Mouse (Mus musculus) kidney, embryonic 16.5 days (tissue): ENCODE measurements around the gene Lrrc7. TPM values are rescaled to one million over a fixed set of nuclear protein-coding genes. Genes with fewer than 3 reads are reported as not detected.

ENCODE experiments used
- ATAC-seq: fragments of 200-750 bp; cut with Nextera tagmentation; 2 replicates; pipeline ENCODE4 v1.8.0; 2017; ENCODE audit warnings: moderate TSS enrichment; ENCODE audit not compliant: low FRiP score, low TSS enrichment
- H3K27ac ChIP-seq: fragments of 300-500 bp; sonication (generic); 2 replicates; pipeline ENCODE4 v1.5.1; 2014; ENCODE audit warnings: low read length
- H3K27me3 ChIP-seq: fragments of 300-500 bp; sonication (generic); 2 replicates; pipeline ENCODE4 v1.6.1; 2014; ENCODE audit warnings: low read length, control low read depth, mixed read lengths; ENCODE audit not compliant: insufficient read depth
- H3K36me3 ChIP-seq: fragments of 300-500 bp; sonication (generic); 2 replicates; pipeline ENCODE4 v1.6.1; 2014; ENCODE audit warnings: low read length, control low read depth, mixed read lengths; ENCODE audit not compliant: insufficient read depth
- H3K4me1 ChIP-seq: fragments of 300-500 bp; sonication (generic); 2 replicates; pipeline ENCODE4 v1.6.1; 2014; ENCODE audit warnings: low read length, control low read depth, mixed read lengths; ENCODE audit not compliant: insufficient read depth
- H3K4me2 ChIP-seq: fragments of 300-500 bp; sonication (generic); replicated peaks from 2 replicates; pipeline ENCODE4 v1.6.1; 2014; ENCODE audit warnings: low read depth, low read length
- H3K4me3 ChIP-seq: fragments of 300-500 bp; sonication (generic); 2 replicates; pipeline ENCODE4 v1.5.1; 2014; ENCODE audit warnings: mild to moderate bottlenecking, low read length
- H3K9ac ChIP-seq: fragments of 300-500 bp; sonication (generic); replicated peaks from 2 replicates; pipeline ENCODE4 v1.6.1; 2014; ENCODE audit warnings: low read length
- H3K9me3 ChIP-seq: fragments of 300-500 bp; sonication (generic); 2 replicates; pipeline ENCODE4 v1.6.1; 2016; ENCODE audit warnings: low read length, control low read depth
- WGBS: fragments of 180-500 bp; shearing (Covaris S2); extraction: QIAGEN DNeasy Blood & Tissue Kit; methylation state at CpG from one replicate; pipeline ENCODE4 v1.1.7; 2014; 5-methylcytosine and 5-hydroxymethylcytosine counted together
- polyA plus RNA-seq: library from polyadenylated mRNA; unstranded; fragments of >200 nt; fragmentation: Nextera tagmentation; extraction: Ambion mirVana; gene quantifications from 2 replicates; pipeline ENCODE4 v1.2.1, GENCODE M21; 2015

The Lrrc7 gene
- polyA plus RNA-seq, 1 experiment from 2014 or later = 0.15 TPM

DNA sequence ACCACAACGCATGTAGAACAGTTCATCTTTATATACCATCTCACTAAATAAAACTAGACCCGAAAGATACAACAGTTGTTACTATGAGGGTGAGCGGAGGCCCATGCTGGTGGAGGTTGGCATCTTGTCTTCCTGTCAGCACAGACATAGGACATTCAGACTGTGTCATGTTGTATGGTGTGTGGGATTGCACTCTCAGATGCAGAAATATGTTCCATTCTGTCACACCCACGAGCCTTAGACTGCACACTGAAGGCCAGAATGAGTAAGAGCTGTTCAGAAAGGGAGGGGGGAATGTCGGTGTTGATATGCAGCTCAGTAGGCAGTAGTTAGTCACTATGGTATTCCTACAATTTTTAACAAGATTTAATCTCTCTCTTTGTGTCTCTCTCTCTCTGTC is 9.9 kb downstream of the Lrrc7 start:
- WGBS = 78% methylated on average over 5 of the region's 5 CpGs
- H3K4me3 ChIP-seq = no peak overlapping the region
- H3K36me3 ChIP-seq = no peaks in the 10 kb centered on the region
- no peaks in the 10 kb centered on the region for H3K9me3 ChIP-seq
- no peak overlapping the region for H3K4me2 ChIP-seq
- H3K4me1 ChIP-seq = no peaks in the 10 kb centered on the region
- H3K27me3 ChIP-seq = no peaks in the 10 kb centered on the region; the same call in 1 of the 2 replicates
- H3K27ac ChIP-seq = no peak overlapping the region
- ATAC-seq = no peak
- no peak overlapping the region for H3K9ac ChIP-seq

DNA sequence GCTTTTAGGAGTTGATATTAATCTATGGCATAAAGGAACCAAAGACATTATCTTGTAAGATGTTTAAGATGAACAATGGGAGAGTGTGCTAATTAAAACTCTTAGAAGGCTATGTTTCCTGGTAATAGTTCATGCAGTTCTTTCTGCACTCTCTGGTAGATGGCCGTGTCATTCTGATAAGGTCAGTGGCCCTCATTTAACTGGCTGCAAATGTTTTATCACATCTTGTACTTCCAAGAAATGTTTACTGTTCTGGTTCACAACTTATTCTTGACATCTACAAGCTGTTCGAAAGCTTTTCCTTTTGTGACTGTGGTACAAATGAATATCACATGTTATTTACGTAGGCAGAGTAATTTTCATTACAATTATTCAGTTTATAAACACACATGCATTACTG is 18.5 kb downstream of the Lrrc7 start:
- Histone ChIP-seq H3K9ac (no peak overlapping the region), H3K4me1 (no peaks in the 10 kb centered on the region), H3K27me3 (no peaks in the 10 kb centered on the region), H3K9me3 (no peaks in the 10 kb centered on the region), H3K4me2 (no peak overlapping the region), H3K27ac (no peak overlapping the region), H3K36me3 (no peaks in the 10 kb centered on the region), H3K4me3 (no peak overlapping the region)
- WGBS = 43% methylated on average over 3 of the region's 3 CpGs
- ATAC-seq = peak; percentile 67; the same call in 1 of the 2 replicates

GRCm38 (mm10) chr3:158532859-158533258 is 29.2 kb downstream of the Lrrc7 start:
- no peaks in the 10 kb centered on the region for H3K27me3 ChIP-seq
- ATAC-seq = no peak
- H3K36me3 ChIP-seq = no peaks in the 10 kb centered on the region
- no peak overlapping the region for H3K4me3 ChIP-seq
- H3K27ac ChIP-seq = no peak overlapping the region
- no peak overlapping the region for H3K9ac ChIP-seq
- no peaks in the 10 kb centered on the region for H3K4me1 ChIP-seq
- H3K4me2 ChIP-seq = no peak overlapping the region
- 75% methylated on average over 2 of the region's 2 CpGs for WGBS
- no peaks in the 10 kb centered on the region for H3K9me3 ChIP-seq

DNA sequence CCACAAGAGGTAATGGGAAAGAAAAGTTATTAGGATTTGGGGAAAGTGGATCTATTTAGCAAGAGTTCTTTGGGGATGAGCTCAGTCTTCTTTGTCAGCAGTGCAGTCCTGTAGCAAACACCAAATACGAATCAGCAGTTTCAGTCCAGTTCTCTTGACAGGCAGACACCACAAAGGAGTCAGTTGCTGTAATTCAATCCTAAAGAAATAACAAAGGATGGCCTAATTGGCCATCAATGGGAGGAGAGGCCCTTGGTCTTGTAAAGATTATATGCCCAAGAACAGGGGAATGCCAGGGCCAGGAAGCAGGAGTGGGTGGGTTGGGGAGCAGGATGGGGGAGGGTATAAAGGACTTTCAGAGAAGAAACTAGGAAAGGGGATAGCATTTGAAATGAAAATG is 33.5 kb downstream of the Lrrc7 start:
- WGBS = 34% methylated on average over 1 of the region's 1 CpGs

DNA sequence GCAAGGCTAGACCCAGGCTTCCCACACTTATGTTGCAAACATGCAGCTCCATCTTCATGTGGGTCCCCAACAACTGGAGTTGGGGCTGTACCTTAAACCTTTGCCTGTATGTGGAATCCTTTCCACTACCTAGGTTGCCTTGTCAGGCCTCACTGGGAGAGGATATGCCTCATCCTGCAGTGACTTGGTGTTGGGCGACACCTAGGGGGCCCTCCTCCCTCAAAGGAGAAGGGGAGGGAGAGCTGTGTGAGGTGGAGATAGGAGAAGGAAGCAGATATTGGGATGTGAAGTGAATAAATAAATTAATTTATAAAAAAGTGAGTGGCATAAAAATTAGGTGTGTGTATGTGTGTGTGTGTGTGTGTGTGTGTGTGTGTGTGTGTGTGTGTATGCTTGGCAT is 68.3 kb downstream of the Lrrc7 start:
- H3K27ac ChIP-seq = no peak overlapping the region
- no peak overlapping the region for H3K4me2 ChIP-seq
- H3K4me1 ChIP-seq = no peaks in the 10 kb centered on the region
- no peak overlapping the region for H3K9ac ChIP-seq
- ATAC-seq = no peak
- WGBS = 81% methylated on average over 1 of the region's 1 CpGs
- no peaks in the 10 kb centered on the region for H3K27me3 ChIP-seq
- H3K36me3 ChIP-seq = no peaks in the 10 kb centered on the region
- H3K4me3 ChIP-seq = no peak overlapping the region
- H3K9me3 ChIP-seq = no peaks in the 10 kb centered on the region

More for the DNA sequence above, 33.5 kb downstream of the Lrrc7 start:
- no peaks in the 10 kb centered on the region for H3K9me3 ChIP-seq
- H3K4me3 ChIP-seq = no peak overlapping the region
- H3K27me3 ChIP-seq = no peaks in the 10 kb centered on the region
- H3K9ac ChIP-seq = no peak overlapping the region
- H3K27ac ChIP-seq = no peak overlapping the region
- no peak overlapping the region for H3K4me2 ChIP-seq
- no peak for ATAC-seq
- H3K4me1 ChIP-seq = no peaks in the 10 kb centered on the region
- H3K36me3 ChIP-seq = no peaks in the 10 kb centered on the region

- H3K4me3 ChIP-seq = no peak overlapping the region
- no peaks in the 10 kb centered on the region for H3K4me1 ChIP-seq
- H3K9ac ChIP-seq = no peak overlapping the region
- 87% methylated on average over 2 of the region's 2 CpGs for WGBS
- H3K4me2 ChIP-seq = no peak overlapping the region
- no peaks in the 10 kb centered on the region for H3K36me3 ChIP-seq
- no peak overlapping the region for H3K27ac ChIP-seq
- H3K9me3 ChIP-seq = no peaks in the 10 kb centered on the region
- H3K27me3 ChIP-seq = no peaks in the 10 kb centered on the region
- 0 out of 2 replicates have a peak, but pooled peaks have one; percentile 9 for ATAC-seq
These were observed 82.3 kb downstream of the Lrrc7 start for GRCm38 (mm10) chr3:158479677-158480076.

DNA sequence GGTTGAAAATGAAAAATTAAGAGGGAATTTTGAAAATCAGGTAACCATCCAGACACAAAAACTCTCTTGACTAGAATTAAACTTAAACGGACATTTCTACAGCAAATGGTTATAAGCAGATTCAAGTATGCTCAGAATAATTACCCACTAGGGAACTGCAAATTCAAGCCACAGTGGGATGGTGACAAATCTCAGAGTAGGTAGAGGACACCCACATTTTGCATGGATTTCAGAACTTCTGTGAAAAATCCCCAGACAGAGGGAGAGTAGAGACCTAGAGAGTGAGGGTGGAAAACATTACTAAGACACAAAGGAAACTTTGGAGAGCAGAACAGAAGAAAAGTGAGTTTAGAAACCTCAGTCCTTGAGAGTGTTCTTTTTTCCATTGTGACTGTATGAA is 161.4 kb downstream of the Lrrc7 start:
- H3K27ac ChIP-seq = no peak overlapping the region
- 91% methylated on average over 1 of the region's 1 CpGs for WGBS
- H3K4me1 ChIP-seq = no peaks in the 10 kb centered on the region
- H3K4me3 ChIP-seq = no peak overlapping the region
- no peak overlapping the region for H3K9ac ChIP-seq
- no peak for ATAC-seq
- no peaks in the 10 kb centered on the region for H3K9me3 ChIP-seq
- no peaks in the 10 kb centered on the region for H3K27me3 ChIP-seq
- no peaks in the 10 kb centered on the region for H3K36me3 ChIP-seq
- no peak overlapping the region for H3K4me2 ChIP-seq

- Histone ChIP-seq H3K27ac (no peak overlapping the region), H3K9ac (no peak overlapping the region), H3K4me1 (no peaks in the 10 kb centered on the region), H3K4me3 (no peak overlapping the region), H3K36me3 (no peaks in the 10 kb centered on the region), H3K9me3 (no peaks in the 10 kb centered on the region), H3K4me2 (no peak overlapping the region), H3K27me3 (no peaks in the 10 kb centered on the region)
- no peak for ATAC-seq
These were observed 170.5 kb downstream of the Lrrc7 start for GRCm38 (mm10) chr3:158391534-158391933.

DNA sequence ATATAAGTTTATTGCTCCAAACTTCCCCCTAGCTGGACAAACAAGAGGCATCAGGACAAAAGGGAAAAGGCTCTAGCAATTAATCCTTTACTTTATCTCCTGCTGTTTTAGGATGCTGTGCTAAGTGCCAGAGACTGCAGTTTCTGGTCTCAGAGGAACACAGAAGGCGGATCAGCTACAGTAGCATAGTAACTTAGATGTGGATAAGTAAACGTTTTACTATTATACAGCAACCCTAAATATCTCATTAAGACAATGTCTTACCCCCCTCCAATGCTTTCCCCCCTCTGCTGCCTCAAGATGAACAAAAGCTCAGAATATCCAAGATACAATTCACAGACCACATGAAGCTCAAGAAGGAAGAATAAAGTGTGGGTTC is 174.0 kb downstream of the Lrrc7 start:
- ATAC-seq = no peak
- Histone ChIP-seq H3K9ac (no peak overlapping the region), H3K9me3 (no peaks in the 10 kb centered on the region), H3K27me3 (no peaks in the 10 kb centered on the region), H3K27ac (no peak overlapping the region), H3K36me3 (no peaks in the 10 kb centered on the region), H3K4me1 (no peaks in the 10 kb centered on the region), H3K4me3 (no peak overlapping the region), H3K4me2 (no peak overlapping the region)
- WGBS = 36% methylated on average over 2 of the region's 2 CpGs

GRCm38 (mm10) chr3:158387413-158388075 is 174.5 kb downstream of the Lrrc7 start:
- WGBS = 72% methylated on average over 2 of the region's 2 CpGs
- Histone ChIP-seq H3K4me1 (no peaks in the 10 kb centered on the region), H3K27me3 (no peaks in the 10 kb centered on the region), H3K4me2 (no peak overlapping the region), H3K9ac (no peak overlapping the region), H3K9me3 (no peaks in the 10 kb centered on the region), H3K27ac (no peak overlapping the region), H3K4me3 (no peak overlapping the region), H3K36me3 (no peaks in the 10 kb centered on the region)
- ATAC-seq = no peak
